Mouse (Mus musculus) midbrain, embryonic 12.5 days (tissue): Measurements from ENCODE around the gene Rassf8. TPM values are rescaled to one million over a fixed set of nuclear protein-coding genes. Genes with fewer than 3 reads are reported as not detected.

Experiments
- ATAC-seq: fragments of 200-750 bp; cut with Nextera tagmentation; 2 replicates; pipeline ENCODE4 v1.8.0; 2017; ENCODE audit warnings: low read depth, moderate TSS enrichment, moderate library complexity; ENCODE audit not compliant: low FRiP score
- H3K27ac ChIP-seq: fragments of 300-500 bp; sonication (generic); replicated peaks from 2 replicates; pipeline ENCODE4 v1.5.1; 2016; ENCODE audit warnings: mild to moderate bottlenecking
- H3K27me3 ChIP-seq: fragments of 300-500 bp; sonication (generic); 2 replicates; pipeline ENCODE4 v1.6.1; 2016; ENCODE audit warnings: mild to moderate bottlenecking
- H3K36me3 ChIP-seq: fragments of 300-500 bp; sonication (generic); 2 replicates; pipeline ENCODE4 v1.6.1; 2016
- H3K4me1 ChIP-seq: fragments of 300-500 bp; sonication (generic); 2 replicates; pipeline ENCODE4 v1.6.1; 2016
- H3K4me2 ChIP-seq: fragments of 300-500 bp; sonication (generic); replicated peaks from 2 replicates; pipeline ENCODE4 v1.6.1; 2016; ENCODE audit warnings: mild to moderate bottlenecking, moderate library complexity
- H3K4me3 ChIP-seq: fragments of 300-500 bp; sonication (generic); 2 replicates; pipeline ENCODE4 v1.5.1; 2016; ENCODE audit warnings: mild to moderate bottlenecking
- H3K9ac ChIP-seq: fragments of 300-500 bp; sonication (generic); replicated peaks from 2 replicates; pipeline ENCODE4 v1.6.1; 2016; ENCODE audit warnings: mild to moderate bottlenecking, moderate library complexity
- H3K9me3 ChIP-seq: fragments of 300-500 bp; sonication (generic); 2 replicates; pipeline ENCODE4 v1.6.1; 2016; ENCODE audit warnings: mild to moderate bottlenecking
- WGBS: fragments of 180-500 bp; shearing (Covaris S2); methylation state at CpG from one replicate; pipeline ENCODE4 v1.1.7; 2016; 5-methylcytosine and 5-hydroxymethylcytosine counted together
- polyA plus RNA-seq: library from polyadenylated mRNA; unstranded; fragments of >200 nt; fragmentation: Nextera tagmentation; extraction: Ambion mirVana; gene quantifications from 2 replicates; pipeline ENCODE4 v1.2.1, GENCODE M21; 2016

The Rassf8 gene
- polyA plus RNA-seq, 1 experiment from 2014 or later, result 4.4 TPM

- Histone ChIP-seq H3K27me3 (no peaks in the 10 kb centered on the region), H3K36me3 (no peaks in the 10 kb centered on the region), H3K4me2 (no peak overlapping the region), H3K4me1 (peaks cover under 1% of the 10 kb centered on the region; the same call in 1 of the 2 replicates), H3K9me3 (no peaks in the 10 kb centered on the region), H3K4me3 (no peak overlapping the region), H3K9ac (no peak overlapping the region), H3K27ac (no peak overlapping the region)
- no peak for ATAC-seq
- WGBS, result 89% methylated on average over 6 of the region's 6 CpGs
Observed at GRCm38 (mm10) chr6:145753296-145753695, 6.7 kb downstream of the Rassf8 start.

- ATAC-seq, result no peak
Observed at GRCm38 (mm10) chr6:145754416-145754815, 7.9 kb downstream of the Rassf8 start.

DNA sequence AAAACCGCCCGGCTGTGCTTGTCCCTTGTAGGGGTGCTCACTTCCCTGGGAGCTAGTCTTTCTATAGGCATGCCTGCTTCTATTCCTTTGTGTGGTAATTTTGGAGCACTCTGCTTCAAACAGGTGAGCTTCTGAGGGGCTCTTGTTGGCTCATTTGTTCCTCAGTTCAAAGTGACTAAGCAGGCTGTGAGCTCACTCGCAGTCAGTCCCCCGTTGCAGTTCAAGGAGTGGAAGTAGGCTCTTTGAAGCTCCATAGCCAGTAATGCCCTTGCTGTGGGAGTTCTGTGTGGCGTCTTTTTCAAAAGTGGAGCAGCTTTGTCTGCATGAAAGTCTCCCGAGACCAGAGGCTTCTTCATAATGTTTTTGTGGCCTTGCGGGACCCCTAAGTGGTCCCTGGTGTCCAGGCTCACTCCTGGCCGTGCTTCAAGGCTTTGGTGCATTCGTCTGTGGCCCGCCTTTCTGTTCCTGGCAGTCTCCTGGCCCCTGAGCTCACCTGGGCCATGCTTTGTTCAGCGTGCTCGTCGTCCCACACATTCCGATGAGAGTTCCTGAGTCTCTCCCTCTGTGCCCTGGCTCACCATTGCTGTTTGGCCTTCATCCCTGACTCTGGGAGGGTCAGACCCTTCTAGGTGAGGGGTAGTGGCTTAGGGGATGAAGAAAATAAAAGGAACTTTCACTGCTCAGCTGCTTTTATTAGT, 9.5 kb downstream of the Rassf8 start:
- Histone ChIP-seq H3K27ac (no peak overlapping the region), H3K36me3 (no peaks in the 10 kb centered on the region), H3K9ac (no peak overlapping the region), H3K27me3 (no peaks in the 10 kb centered on the region), H3K4me1 (no peaks in the 10 kb centered on the region), H3K4me2 (no peak overlapping the region), H3K9me3 (no peaks in the 10 kb centered on the region), H3K4me3 (no peak overlapping the region)
- ATAC-seq, result no peak
- WGBS, result 71% methylated on average over 14 of the region's 14 CpGs

More at GRCm38 (mm10) chr6:145754416-145754815, 7.9 kb downstream of the Rassf8 start:
- Histone ChIP-seq H3K27ac (no peak overlapping the region), H3K9me3 (no peaks in the 10 kb centered on the region), H3K36me3 (no peaks in the 10 kb centered on the region), H3K27me3 (no peaks in the 10 kb centered on the region), H3K4me2 (no peak overlapping the region), H3K4me3 (no peak overlapping the region), H3K9ac (no peak overlapping the region), H3K4me1 (no peaks in the 10 kb centered on the region)
- 90% methylated on average over 6 of the region's 6 CpGs for WGBS

- H3K36me3 ChIP-seq, result no peaks in the 10 kb centered on the region
- H3K27ac ChIP-seq, result no peak overlapping the region
- no peak overlapping the region for H3K4me2 ChIP-seq
- no peaks in the 10 kb centered on the region for H3K4me1 ChIP-seq
- H3K27me3 ChIP-seq, result no peaks in the 10 kb centered on the region
- H3K9ac ChIP-seq, result no peak overlapping the region
- ATAC-seq, result no peak
- H3K4me3 ChIP-seq, result no peak overlapping the region
- no peaks in the 10 kb centered on the region for H3K9me3 ChIP-seq
- 83% methylated on average over 6 of the region's 6 CpGs for WGBS
Observed at GRCm38 (mm10) chr6:145756640-145757005, 10.1 kb downstream of the Rassf8 start.

- H3K36me3 ChIP-seq, result no peaks in the 10 kb centered on the region
- no peak overlapping the region for H3K9ac ChIP-seq
- no peak overlapping the region for H3K4me3 ChIP-seq
- H3K4me1 ChIP-seq, result no peaks in the 10 kb centered on the region
- H3K27me3 ChIP-seq, result no peaks in the 10 kb centered on the region
- ATAC-seq, result no peak
- H3K4me2 ChIP-seq, result no peak overlapping the region
- 78% methylated on average over 3 of the region's 3 CpGs for WGBS
- no peaks in the 10 kb centered on the region for H3K9me3 ChIP-seq
- H3K27ac ChIP-seq, result no peak overlapping the region
Observed at GRCm38 (mm10) chr6:145757346-145757745, 10.8 kb downstream of the Rassf8 start.

- H3K4me3 ChIP-seq, result no peak overlapping the region
- H3K9ac ChIP-seq, result no peak overlapping the region
- H3K27me3 ChIP-seq, result no peaks in the 10 kb centered on the region
- H3K4me1 ChIP-seq, result no peaks in the 10 kb centered on the region
- 89% methylated on average over 10 of the region's 10 CpGs for WGBS
- no peak for ATAC-seq
- H3K36me3 ChIP-seq, result no peaks in the 10 kb centered on the region
- no peak overlapping the region for H3K4me2 ChIP-seq
- no peak overlapping the region for H3K27ac ChIP-seq
- H3K9me3 ChIP-seq, result no peaks in the 10 kb centered on the region
Observed at GRCm38 (mm10) chr6:145758685-145759084, 12.1 kb downstream of the Rassf8 start.

DNA sequence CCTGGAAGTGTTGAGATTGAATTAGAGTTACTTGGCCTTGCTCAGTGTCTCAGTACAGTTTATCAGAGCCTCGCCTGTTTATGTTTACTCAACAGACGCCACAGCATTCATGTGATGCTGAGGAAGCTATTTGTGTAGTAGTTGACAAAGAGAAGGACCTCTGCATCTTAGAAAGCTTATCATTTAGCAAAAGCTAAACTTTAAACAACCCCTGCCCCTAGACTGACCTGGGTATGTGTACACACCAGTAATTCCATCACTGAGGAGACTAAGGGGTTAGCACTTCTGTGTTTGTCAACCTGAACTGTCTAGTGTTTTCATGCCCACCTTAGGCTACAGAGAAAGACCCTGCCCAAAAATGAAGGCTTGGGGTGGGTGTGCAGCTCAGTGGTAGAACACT, 12.9 kb downstream of the Rassf8 start:
- ATAC-seq, result no peak
- H3K36me3 ChIP-seq, result no peaks in the 10 kb centered on the region
- no peak overlapping the region for H3K4me2 ChIP-seq
- H3K4me3 ChIP-seq, result no peak overlapping the region
- WGBS, result 83% methylated on average over 2 of the region's 2 CpGs
- H3K9me3 ChIP-seq, result no peaks in the 10 kb centered on the region
- no peak overlapping the region for H3K9ac ChIP-seq
- H3K27me3 ChIP-seq, result no peaks in the 10 kb centered on the region
- no peak overlapping the region for H3K27ac ChIP-seq
- no peaks in the 10 kb centered on the region for H3K4me1 ChIP-seq

DNA sequence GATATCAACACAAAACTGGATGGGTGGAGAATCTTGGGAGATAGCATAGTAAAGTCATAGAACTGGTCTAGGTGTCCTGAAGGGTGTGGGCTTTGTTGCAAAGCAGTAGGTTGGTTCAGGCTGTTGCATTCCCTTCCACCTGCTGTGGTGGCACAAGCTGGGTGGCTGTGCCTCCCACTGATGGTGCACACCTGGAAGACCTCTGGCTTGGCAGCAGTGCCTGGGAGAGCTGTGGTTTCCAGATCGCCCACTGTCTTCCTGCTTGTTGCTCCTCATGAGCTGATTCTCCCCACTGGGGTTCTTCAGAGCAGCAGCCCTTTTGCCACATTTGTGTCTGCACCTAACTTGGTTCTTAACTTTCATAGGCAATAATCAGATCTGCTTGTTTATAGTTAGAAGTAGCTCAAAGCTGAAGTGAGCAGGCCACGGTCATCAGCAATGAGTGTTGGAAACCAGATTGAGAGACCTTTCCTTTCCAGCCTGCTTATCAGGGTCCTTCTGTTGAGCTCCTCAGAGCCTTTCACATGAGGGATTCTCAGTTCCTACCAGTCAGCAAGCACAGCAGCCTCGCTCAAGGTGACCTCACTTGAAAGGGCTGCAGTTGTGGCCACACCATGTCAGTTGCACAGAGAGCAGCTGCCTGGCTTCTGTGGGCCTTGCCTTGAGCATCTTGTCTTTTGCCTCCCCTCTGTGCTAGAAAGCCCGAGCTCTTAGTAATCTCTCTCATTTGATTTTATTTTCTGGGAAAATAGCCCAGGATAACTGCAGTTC, 13.9 kb downstream of the Rassf8 start:
- Histone ChIP-seq H3K36me3 (no peaks in the 10 kb centered on the region), H3K9ac (no peak overlapping the region), H3K9me3 (no peaks in the 10 kb centered on the region), H3K4me2 (no peak overlapping the region), H3K27ac (no peak overlapping the region), H3K4me1 (no peaks in the 10 kb centered on the region), H3K27me3 (no peaks in the 10 kb centered on the region), H3K4me3 (no peak overlapping the region)
- 89% methylated on average over 4 of the region's 4 CpGs for WGBS
- ATAC-seq, result no peak

DNA sequence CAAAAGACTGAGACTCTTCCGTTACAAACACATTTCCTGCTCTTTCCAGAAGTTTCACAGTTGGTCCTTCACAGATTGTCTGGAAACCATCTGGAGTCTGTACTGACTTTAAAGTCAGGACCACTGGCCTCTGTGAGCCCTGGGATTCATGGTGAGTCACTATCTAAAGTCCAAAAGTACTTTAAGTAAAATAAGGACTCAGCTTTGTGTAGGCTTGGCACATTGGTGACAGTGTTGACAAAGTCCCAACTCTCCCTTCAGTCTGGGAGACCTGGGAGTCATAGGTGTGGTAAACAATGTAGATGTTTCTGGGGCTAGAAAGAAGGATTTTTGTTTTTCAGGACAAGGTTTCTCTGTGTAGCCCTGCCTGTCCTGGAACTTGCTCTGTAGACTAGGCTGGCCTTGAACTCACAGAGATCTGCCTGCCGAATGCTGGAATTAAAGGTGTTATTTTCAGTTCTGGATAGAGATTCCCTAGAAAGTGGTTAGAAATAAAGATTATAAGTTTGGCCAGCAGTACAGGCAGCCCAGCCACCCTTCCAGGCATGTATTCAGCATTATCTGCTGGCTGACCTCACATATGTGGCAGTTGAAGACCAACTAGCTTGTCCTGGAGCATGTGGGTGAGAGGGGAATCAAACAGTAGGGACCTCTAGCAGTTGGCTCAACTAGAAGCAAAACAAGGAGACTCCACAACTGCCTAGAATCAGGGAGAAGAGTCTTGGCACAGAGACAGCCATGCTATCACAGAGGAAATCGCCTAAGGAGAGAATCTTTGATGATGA, 14.8 kb downstream of the Rassf8 start:
- no peaks in the 10 kb centered on the region for H3K36me3 ChIP-seq
- no peak overlapping the region for H3K27ac ChIP-seq
- WGBS, result 85% methylated on average over 3 of the region's 3 CpGs
- no peak overlapping the region for H3K4me3 ChIP-seq
- no peak overlapping the region for H3K4me2 ChIP-seq
- no peaks in the 10 kb centered on the region for H3K4me1 ChIP-seq
- no peaks in the 10 kb centered on the region for H3K9me3 ChIP-seq
- ATAC-seq, result no peak
- no peaks in the 10 kb centered on the region for H3K27me3 ChIP-seq
- H3K9ac ChIP-seq, result no peak overlapping the region

DNA sequence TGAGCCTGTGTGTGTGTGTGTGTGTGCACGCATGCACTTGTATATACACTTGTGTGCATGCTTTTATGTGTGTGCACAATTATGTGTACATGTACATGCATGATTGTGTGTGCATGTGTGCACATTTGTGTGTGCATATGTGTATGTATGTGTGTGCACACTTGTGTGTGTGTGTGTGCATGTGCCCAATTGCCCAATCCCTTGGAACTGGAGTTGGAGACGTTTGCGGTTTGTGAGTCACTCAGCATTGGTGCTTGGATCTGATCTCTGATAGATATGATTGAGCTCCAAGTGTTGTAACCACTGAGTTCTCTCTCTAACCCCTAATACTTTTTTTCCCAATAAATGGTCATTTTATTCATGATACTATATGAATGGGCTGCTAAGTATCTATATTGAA, 15.5 kb downstream of the Rassf8 start:
- ATAC-seq, result no peak
- WGBS, result 93% methylated on average over 3 of the region's 3 CpGs
- no peaks in the 10 kb centered on the region for H3K27me3 ChIP-seq
- no peaks in the 10 kb centered on the region for H3K4me1 ChIP-seq
- no peaks in the 10 kb centered on the region for H3K9me3 ChIP-seq
- H3K27ac ChIP-seq, result no peak overlapping the region
- H3K4me3 ChIP-seq, result no peak overlapping the region
- H3K9ac ChIP-seq, result no peak overlapping the region
- H3K4me2 ChIP-seq, result no peak overlapping the region
- no peaks in the 10 kb centered on the region for H3K36me3 ChIP-seq

GRCm38 (mm10) chr6:145763051-145763450, 16.5 kb downstream of the Rassf8 start:
- H3K4me3 ChIP-seq, result no peak overlapping the region
- H3K9ac ChIP-seq, result no peak overlapping the region
- ATAC-seq, result no peak
- H3K27me3 ChIP-seq, result no peaks in the 10 kb centered on the region
- H3K4me2 ChIP-seq, result no peak overlapping the region
- H3K36me3 ChIP-seq, result no peaks in the 10 kb centered on the region
- H3K27ac ChIP-seq, result no peak overlapping the region
- H3K4me1 ChIP-seq, result no peaks in the 10 kb centered on the region
- 92% methylated on average over 4 of the region's 4 CpGs for WGBS
- H3K9me3 ChIP-seq, result no peaks in the 10 kb centered on the region

GRCm38 (mm10) chr6:145765011-145765410, 18.5 kb downstream of the Rassf8 start:
- 77% methylated on average over 7 of the region's 7 CpGs for WGBS
- H3K9me3 ChIP-seq, result no peaks in the 10 kb centered on the region
- H3K4me2 ChIP-seq, result no peak overlapping the region
- no peaks in the 10 kb centered on the region for H3K27me3 ChIP-seq
- no peak overlapping the region for H3K9ac ChIP-seq
- no peak for ATAC-seq
- no peak overlapping the region for H3K4me3 ChIP-seq
- no peaks in the 10 kb centered on the region for H3K36me3 ChIP-seq
- no peak overlapping the region for H3K27ac ChIP-seq
- no peaks in the 10 kb centered on the region for H3K4me1 ChIP-seq
